Mouse (Mus musculus) megakaryocyte, embryonic 14.5 days (primary cell): ENCODE measurements at regions not wholly inside any gene's neighbourhood (a gene's known extent, or its start where the extent isn't known, plus 50 kb on each side); places are given as distances from the start of the nearest gene placed in this dataset.

ENCODE experiments used
- FLI1 ChIP-seq: IDR thresholded peaks from 2 replicates; pipeline ENCODE4 v1.6.1; 2012; ENCODE audit warnings: low read length, inconsistent platforms, mixed read lengths
- GATA1 ChIP-seq: IDR thresholded peaks from 3 replicates; pipeline ENCODE4 v1.6.1; 2012; ENCODE audit warnings: mixed read lengths, low read length, inconsistent platforms, borderline replicate concordance

DNA sequence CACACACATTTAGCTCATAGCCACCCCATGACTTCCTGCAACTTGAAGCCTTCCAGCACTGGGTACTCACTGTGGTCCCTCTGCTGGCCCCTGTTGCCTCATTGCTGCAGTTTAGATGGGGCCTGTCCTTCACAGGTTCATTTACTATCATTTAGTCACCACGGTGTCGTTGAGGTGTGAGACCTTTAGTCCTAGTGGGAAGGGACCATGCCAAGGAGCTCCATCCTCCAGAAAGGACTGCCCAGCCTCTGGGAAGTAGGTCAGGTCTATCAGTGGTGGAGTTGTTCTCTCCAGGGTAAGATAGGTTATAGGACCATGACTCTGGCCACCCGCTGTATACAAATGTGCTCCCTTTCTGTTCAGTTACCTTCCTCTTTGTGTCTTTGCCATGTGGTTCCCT is 162.2 kb downstream of the Thbs2 start:
- TF ChIP-seq GATA1: no peak
- TF ChIP-seq FLI1: no peak
